Mouse (Mus musculus) stomach, postnatal 0 days (tissue): ENCODE measurements around the gene Ablim2.

ENCODE experiments used
- CTCF ChIP-seq: IDR thresholded peaks from 2 replicates; pipeline ENCODE4 v1.5.1; 2016; ENCODE audit warnings: antibody characterized with exemption, low read depth, mild to moderate bottlenecking, moderate library complexity
- EP300 ChIP-seq: optimal IDR thresholded peaks from 2 replicates; pipeline ENCODE3; 2016; ENCODE audit warnings: antibody characterized with exemption

GRCm38 (mm10) chr5:35730552-35730951, 27.1 kb upstream of the Ablim2 start:
- TF ChIP-seq CTCF (no peak), EP300 (no peak)
